Mouse (Mus musculus) lung, postnatal 0 days (tissue): ENCODE measurements around the gene Rassf1.

ENCODE experiments used
- CTCF ChIP-seq: IDR thresholded peaks from 2 replicates; pipeline ENCODE4 v1.5.1; 2016; ENCODE audit warnings: antibody characterized with exemption, mild to moderate bottlenecking
- EP300 ChIP-seq: IDR thresholded peaks from 2 replicates; pipeline ENCODE4 v1.6.1; 2016; ENCODE audit warnings: antibody characterized with exemption, mild to moderate bottlenecking, control low read depth

GRCm38 (mm10) chr9:107566041-107566709 is 14.8 kb downstream of the Rassf1 start:
- TF ChIP-seq CTCF (peak; percentile 94), EP300 (no peak)
